Mouse (Mus musculus) spleen, adult 2 months (tissue): ENCODE measurements around the gene Hist1h3g. TPM values are rescaled to one million over a fixed set of nuclear protein-coding genes. Genes with fewer than 3 reads are reported as not detected.
"Not testable (repeated sequence)": the region's sequence is repeated elsewhere in the genome, so short reads cannot be mapped to it uniquely, and the experiment has no call there.

ENCODE experiments used
- DNase-seq, 2 experiments: peaks; one replicate each; pipeline versions ENCODE4 v3.0.0 to v3.0.0-alpha.2; 2012 to 2021; ENCODE audit warnings: low spot score in 2 of 2, low read depth in 1 of 2
- H3K27ac ChIP-seq: fragments of 200-500 bp; 2 replicates; pipeline ENCODE4 v1.5.1; 2012; ENCODE audit warnings: low read length, inconsistent platforms; ENCODE audit not compliant: insufficient read depth
- H3K27me3 ChIP-seq: fragments of 200-500 bp; 2 replicates; pipeline ENCODE4 v1.6.1; 2012; ENCODE audit warnings: mild to moderate bottlenecking, moderate library complexity, low read length, inconsistent platforms; ENCODE audit not compliant: control insufficient read depth, insufficient read depth
- H3K36me3 ChIP-seq: fragments of 200-500 bp; 2 replicates; pipeline ENCODE4 v1.6.1; 2012; ENCODE audit warnings: mild to moderate bottlenecking, low read length, inconsistent platforms; ENCODE audit not compliant: control insufficient read depth, insufficient read depth
- H3K4me1 ChIP-seq: fragments of 200-500 bp; 2 replicates; pipeline ENCODE4 v1.6.1; 2011; ENCODE audit warnings: inconsistent platforms; ENCODE audit not compliant: control insufficient read depth, insufficient read depth, insufficient read length
- H3K4me3 ChIP-seq: fragments of 200-500 bp; 2 replicates; pipeline ENCODE4 v1.5.1; 2011; ENCODE audit warnings: mild to moderate bottlenecking, inconsistent platforms; ENCODE audit not compliant: insufficient read depth, insufficient read length; ENCODE audit errors: extremely low read depth
- CTCF ChIP-seq: fragments of 200-500 bp; IDR thresholded peaks from 2 replicates; pipeline ENCODE4 v1.5.1; 2011; ENCODE audit warnings: mild to moderate bottlenecking, inconsistent platforms; ENCODE audit not compliant: insufficient read depth, insufficient read length, insufficient replicate concordance; ENCODE audit errors: extremely low read depth
- POLR2A ChIP-seq: fragments of 200-500 bp; IDR thresholded peaks from 2 replicates; pipeline ENCODE4 v1.6.1; 2011; ENCODE audit warnings: low read depth, low read length, inconsistent platforms
- WGBS: fragments of 180-500 bp; shearing (Covaris S2); methylation state at CpG from one replicate; pipeline ENCODE4 v1.1.7; 2018; 5-methylcytosine and 5-hydroxymethylcytosine counted together
- polyA plus RNA-seq: library from polyadenylated mRNA; depleted of rRNA; stranded (reverse); fragments of >200 nt; gene quantifications from 2 replicates; pipeline ENCODE4 v1.2.3, GENCODE M21; 2012

Hist1h3g gene
- polyA plus RNA-seq, 1 experiment, result 34.4 TPM

- not testable (repeated sequence) for H3K4me1 ChIP-seq, H3K27me3 ChIP-seq, H3K36me3 ChIP-seq
- peak within 1 kb of the TSS; percentile 96 for H3K27ac ChIP-seq
- H3K4me3 ChIP-seq, result peak within 1 kb of the TSS; percentile 68
- peak; percentile 61 to 93 for DNase-seq
- peak; percentile 72 for TF ChIP-seq POLR2A
- under 1% methylated on average over 33 of the region's 42 CpGs for WGBS
These were observed 7.9 kb downstream of the Hist1h3g start, which contains the start of gene Hist1h2bh for GRCm38 (mm10) chr13:23542999-23543607. Gene Hist1h2bh, minus strand, starts transcription at chr13:23543392.

DNA sequence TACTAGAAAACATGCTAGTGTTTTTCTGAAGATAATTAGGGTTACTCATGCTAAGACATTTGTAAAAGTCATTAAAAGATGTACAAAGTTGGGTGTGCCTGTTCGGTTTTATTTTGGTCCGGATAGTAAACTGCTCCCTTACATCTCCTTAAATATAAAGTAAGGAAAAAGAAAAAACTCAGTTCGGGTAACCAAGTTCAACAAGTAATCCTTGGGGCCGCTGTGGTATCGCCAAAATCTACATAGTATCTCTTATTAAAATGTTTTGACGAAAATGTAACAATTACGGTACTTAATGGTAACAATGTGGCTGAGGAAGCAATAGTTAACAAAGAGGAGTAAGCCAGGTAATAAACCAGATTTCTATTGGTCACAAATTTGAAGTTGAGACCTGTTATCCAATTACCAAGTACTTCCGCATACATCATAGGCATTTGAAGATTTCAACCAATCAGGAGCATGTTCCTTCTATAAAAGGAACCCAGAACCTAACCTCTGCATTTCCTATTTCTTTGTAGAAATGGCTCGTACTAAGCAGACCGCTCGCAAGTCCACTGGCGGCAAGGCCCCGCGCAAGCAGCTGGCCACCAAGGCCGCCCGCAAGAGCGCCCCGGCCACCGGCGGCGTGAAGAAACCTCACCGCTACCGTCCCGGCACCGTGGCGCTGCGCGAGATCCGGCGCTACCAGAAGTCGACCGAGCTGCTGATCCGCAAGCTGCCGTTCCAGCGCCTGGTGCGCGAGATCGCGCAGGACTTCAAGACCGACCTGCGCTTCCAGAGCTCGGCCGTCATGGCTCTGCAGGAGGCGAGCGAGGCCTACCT is 9.0 kb downstream of the Hist1h3g start, which contains the start of gene Hist1h3f:
TSS of gene Hist1h3f (plus strand) at position 88 of the 822 bp plus-strand sequence.
- WGBS, result under 1% methylated on average over 25 of the region's 45 CpGs
- Histone ChIP-seq H3K27ac (peak within 1 kb of the TSS; percentile 96), H3K27me3 (no peaks in the 10 kb centered on the region), H3K4me3 (peak within 1 kb of the TSS; percentile 68), H3K4me1 (no peaks in the 10 kb centered on the region), H3K36me3 (no peaks in the 10 kb centered on the region)
- TF ChIP-seq CTCF, result no peak
- peak; percentile 96 for TF ChIP-seq POLR2A
- DNase-seq, result peak; percentile 46 to 95

GRCm38 (mm10) chr13:23544787-23545120 is 9.5 kb downstream of the Hist1h3g start:
- H3K4me1 ChIP-seq, H3K36me3 ChIP-seq, DNase-seq, H3K27me3 ChIP-seq: not testable (repeated sequence)
- Histone ChIP-seq H3K27ac (peak overlapping the region; percentile 88), H3K4me3 (peak overlapping the region; percentile 52)
- 0% methylated on average over 12 of the region's 14 CpGs for WGBS

- 89% methylated on average over 5 of the region's 5 CpGs for WGBS
- Histone ChIP-seq H3K4me3 (no peak overlapping the region), H3K27me3 (no peaks in the 10 kb centered on the region), H3K4me1 (peaks cover 4% of the 10 kb centered on the region), H3K36me3 (no peaks in the 10 kb centered on the region), H3K27ac (no peak overlapping the region)
- no peak for DNase-seq
- TF ChIP-seq POLR2A (no peak), CTCF (no peak)
These were observed 11.5 kb downstream of the Hist1h3g start for GRCm38 (mm10) chr13:23546694-23547093.

DNA sequence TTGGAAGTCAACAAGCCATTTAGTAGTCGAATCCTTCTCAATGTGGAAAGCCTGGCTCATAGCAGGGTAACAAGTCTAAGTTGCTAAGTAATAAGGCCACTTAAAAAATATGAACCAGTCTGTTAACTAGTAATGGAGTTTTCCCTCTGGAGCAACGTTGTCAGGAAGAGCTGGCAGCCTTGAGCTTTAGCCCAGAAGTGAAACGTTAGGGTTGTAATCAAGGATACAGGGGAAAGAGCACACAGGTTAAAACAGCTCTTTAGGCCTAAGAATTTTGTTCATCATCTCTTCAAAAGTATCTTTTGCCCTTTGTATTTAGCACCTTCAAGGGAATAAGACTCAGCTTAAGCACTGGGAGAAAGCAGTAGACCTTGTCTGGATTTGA is 15.5 kb downstream of the Hist1h3g start:
- Histone ChIP-seq H3K4me3 (peak overlapping the region; percentile 49; the same call in 1 of the 2 replicates), H3K36me3 (no peaks in the 10 kb centered on the region), H3K27ac (peak overlapping the region; percentile 22; the same call in 1 of the 2 replicates), H3K27me3 (no peaks in the 10 kb centered on the region), H3K4me1 (peaks cover 4% of the 10 kb centered on the region)
- TF ChIP-seq POLR2A (no peak), CTCF (no peak)
- DNase-seq, result no peak
- WGBS, result 9% methylated on average over 3 of the region's 3 CpGs

GRCm38 (mm10) chr13:23551146-23551834 is 16.1 kb downstream of the Hist1h3g start, which contains the start of gene Hist1h4f:
Gene Hist1h4f, minus strand, starts transcription at chr13:23551648.
- TF ChIP-seq POLR2A (peak; percentile 54), CTCF (0 out of 2 replicates have a peak, but pooled peaks have one; percentile 5)
- peak within 1 kb of the TSS; percentile 84 for H3K27ac ChIP-seq
- H3K4me3 ChIP-seq, result peak within 1 kb of the TSS; percentile 49
- not testable (repeated sequence) for H3K36me3 ChIP-seq, H3K27me3 ChIP-seq, H3K4me1 ChIP-seq
- under 1% methylated on average over 47 of the region's 47 CpGs for WGBS
- peak; percentile 61 to 74 for DNase-seq
